Mouse (Mus musculus) lung, postnatal 0 days (tissue): ENCODE measurements around the gene Coil. TPM values are rescaled to one million over a fixed set of nuclear protein-coding genes. Genes with fewer than 3 reads are reported as not detected.

Experiments used
- ATAC-seq: fragments of 200-750 bp; cut with Nextera tagmentation; 2 replicates; pipeline ENCODE4 v1.8.0; 2017; ENCODE audit warnings: moderate library complexity
- DNase-seq: peaks from one replicate; pipeline ENCODE4 v3.0.0-alpha.2; 2016; ENCODE audit warnings: low spot score
- H3K27ac ChIP-seq: fragments of 300-500 bp; sonication (generic); 2 replicates; pipeline ENCODE4 v1.5.1; 2014; ENCODE audit warnings: antibody characterized with exemption, mild to moderate bottlenecking, low read length, mixed read lengths
- H3K27me3 ChIP-seq: fragments of 300-500 bp; sonication (generic); replicated peaks from 2 replicates; pipeline ENCODE4 v1.6.1; 2014; ENCODE audit warnings: low read length, mixed read lengths; ENCODE audit not compliant: insufficient read depth
- H3K36me3 ChIP-seq: fragments of 300-500 bp; sonication (generic); 2 replicates; pipeline ENCODE4 v1.6.1; 2014; ENCODE audit warnings: low read length, mixed read lengths; ENCODE audit not compliant: insufficient read depth
- H3K4me1 ChIP-seq: fragments of 300-500 bp; sonication (generic); 2 replicates; pipeline ENCODE4 v1.6.1; 2014; ENCODE audit warnings: antibody characterized with exemption, low read depth, low read length, mixed read lengths; ENCODE audit not compliant: insufficient read depth
- H3K4me2 ChIP-seq: fragments of 300-500 bp; sonication (generic); replicated peaks from 2 replicates; pipeline ENCODE4 v1.6.1; 2014; ENCODE audit warnings: low read depth, mild to moderate bottlenecking, low read length, moderate library complexity, mixed read lengths
- H3K4me3 ChIP-seq: fragments of 300-500 bp; sonication (generic); 2 replicates; pipeline ENCODE4 v1.5.1; 2014; ENCODE audit warnings: low read depth, low read length
- H3K9ac ChIP-seq: fragments of 300-500 bp; sonication (generic); replicated peaks from 2 replicates; pipeline ENCODE4 v1.6.1; 2014; ENCODE audit warnings: low read depth, mild to moderate bottlenecking
- H3K9me3 ChIP-seq: fragments of 300-500 bp; sonication (generic); 2 replicates; pipeline ENCODE4 v1.6.1; 2016; ENCODE audit warnings: low read length, mixed read lengths
- CTCF ChIP-seq: IDR thresholded peaks from 2 replicates; pipeline ENCODE4 v1.5.1; 2016; ENCODE audit warnings: antibody characterized with exemption, mild to moderate bottlenecking
- EP300 ChIP-seq: IDR thresholded peaks from 2 replicates; pipeline ENCODE4 v1.6.1; 2016; ENCODE audit warnings: antibody characterized with exemption, mild to moderate bottlenecking, control low read depth
- WGBS: fragments of 180-500 bp; shearing (Covaris S2); extraction: QIAGEN DNeasy Blood & Tissue Kit; methylation state at CpG from one replicate; pipeline ENCODE4 v1.1.7; 2014; 5-methylcytosine and 5-hydroxymethylcytosine counted together
- polyA plus RNA-seq: library from polyadenylated mRNA; unstranded; fragments of >200 nt; fragmentation: Nextera tagmentation; extraction: Ambion mirVana; gene quantifications from 2 replicates; pipeline ENCODE4 v1.2.1, GENCODE M21; 2015

Gene Coil
- polyA plus RNA-seq, 1 experiment from 2014 or later: 5.6 TPM

- no peak overlapping the region for H3K27ac ChIP-seq
Measured at GRCm38 (mm10) chr11:89001569-89001968, 31.5 kb downstream of the Coil start.

DNA sequence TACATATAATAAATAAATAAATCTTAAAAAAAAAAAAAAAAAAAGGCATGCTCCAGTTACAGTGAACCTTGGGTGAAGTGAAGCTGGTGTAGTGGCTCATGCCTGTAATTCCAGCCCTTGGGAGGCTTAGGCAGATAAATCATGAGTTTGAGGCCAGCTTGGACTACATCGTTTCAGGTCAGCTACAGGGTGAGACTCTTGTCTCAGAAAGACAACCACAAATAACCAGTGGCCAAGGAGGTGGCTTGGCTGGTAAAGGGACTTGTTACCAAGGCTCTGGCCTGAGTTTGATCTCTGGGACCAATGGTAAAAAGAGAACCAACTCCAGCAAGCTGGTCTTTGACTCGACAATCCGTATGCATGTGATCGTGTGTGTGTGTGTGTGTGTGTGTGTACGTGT is 32.0 kb downstream of the Coil start:
- no peak for TF ChIP-seq CTCF
- no peak for TF ChIP-seq EP300
- no peak for DNase-seq
- WGBS: 79% methylated on average over 5 of the region's 5 CpGs
- Histone ChIP-seq H3K9me3 (no peaks in the 10 kb centered on the region), H3K27ac (no peak overlapping the region), H3K4me3 (peak overlapping the region; percentile 23), H3K4me2 (peak overlapping the region; percentile 87), H3K36me3 (0 out of 2 replicates have a peak, but pooled peaks cover 11% of the 10 kb centered on the region), H3K4me1 (peaks cover 16% of the 10 kb centered on the region; the same call in 1 of the 2 replicates), H3K9ac (0 out of 2 replicates have a peak overlapping the region, but pooled peaks have one; percentile 1), H3K27me3 (no peaks in the 10 kb centered on the region)
- no peak for ATAC-seq

More at GRCm38 (mm10) chr11:89001569-89001968, 31.5 kb downstream of the Coil start:
- no peak for DNase-seq
- no peaks in the 10 kb centered on the region for H3K9me3 ChIP-seq
- H3K36me3 ChIP-seq: 0 out of 2 replicates have a peak, but pooled peaks cover 9% of the 10 kb centered on the region
- H3K4me2 ChIP-seq: peak overlapping the region; percentile 87
- peak overlapping the region; percentile 86 for H3K4me3 ChIP-seq
- no peak for TF ChIP-seq CTCF
- no peak for TF ChIP-seq EP300
- 84% methylated on average over 7 of the region's 7 CpGs for WGBS
- no peak for ATAC-seq
- peaks cover 16% of the 10 kb centered on the region; the same call in 1 of the 2 replicates for H3K4me1 ChIP-seq
- 0 out of 2 replicates have a peak overlapping the region, but pooled peaks have one; percentile 4 for H3K9ac ChIP-seq
- H3K27me3 ChIP-seq: no peaks in the 10 kb centered on the region

DNA sequence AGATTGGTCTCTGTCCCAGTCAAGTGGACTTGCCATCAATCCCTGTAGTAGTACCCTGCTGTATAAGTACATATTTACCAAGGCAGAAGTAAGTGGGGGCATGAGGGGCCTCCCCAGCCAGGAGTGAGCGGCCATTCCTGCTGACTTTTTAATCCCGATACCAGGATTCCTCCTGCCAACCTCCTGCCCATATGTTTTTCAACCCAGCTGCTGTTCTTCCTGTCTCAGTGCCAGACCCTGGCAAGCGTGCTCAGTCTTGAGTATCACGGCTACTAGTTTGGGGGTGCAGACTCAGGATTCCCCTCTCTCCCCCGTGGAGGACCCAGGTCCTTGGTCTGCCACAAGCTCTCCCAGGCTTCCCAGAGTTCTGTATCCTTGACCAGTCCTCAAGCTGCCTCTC is 32.6 kb downstream of the Coil start:
- Histone ChIP-seq H3K9ac (peak overlapping the region; percentile 1; the same call in 1 of the 2 replicates), H3K27ac (peak overlapping the region; percentile 43), H3K4me3 (peak overlapping the region; percentile 23), H3K36me3 (0 out of 2 replicates have a peak, but pooled peaks cover 13% of the 10 kb centered on the region), H3K27me3 (no peaks in the 10 kb centered on the region), H3K9me3 (no peaks in the 10 kb centered on the region), H3K4me2 (peak overlapping the region; percentile 87), H3K4me1 (peaks cover 16% of the 10 kb centered on the region; the same call in 1 of the 2 replicates)
- ATAC-seq (no peak), DNase-seq (no peak)
- TF ChIP-seq CTCF (no peak), EP300 (no peak)
- WGBS: 23% methylated on average over 5 of the region's 5 CpGs

DNA sequence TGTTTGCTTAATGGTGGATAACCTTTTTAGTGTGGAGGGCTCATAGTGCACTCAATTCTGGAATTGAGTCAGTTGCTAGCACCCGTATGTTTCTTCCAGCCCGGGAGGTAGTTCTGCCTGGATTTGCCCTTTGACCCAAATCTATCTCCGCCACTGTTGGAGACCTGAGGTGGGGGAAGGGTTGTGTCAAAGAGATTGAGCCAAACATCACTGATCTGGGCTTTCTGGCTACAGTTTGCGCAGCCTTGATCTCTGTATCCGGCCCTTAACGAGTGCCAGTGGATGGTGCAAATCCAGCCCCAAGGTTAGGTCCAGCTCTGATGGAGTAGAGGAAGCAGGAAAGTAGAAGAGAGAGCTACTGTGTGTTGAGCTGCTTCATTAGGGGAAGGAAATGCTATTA is 33.0 kb downstream of the Coil start:
- peak overlapping the region; percentile 87 for H3K4me2 ChIP-seq
- H3K4me1 ChIP-seq: peaks cover 16% of the 10 kb centered on the region; the same call in 1 of the 2 replicates
- peak overlapping the region; percentile 43 for H3K27ac ChIP-seq
- H3K9me3 ChIP-seq: no peaks in the 10 kb centered on the region
- no peak overlapping the region for H3K9ac ChIP-seq
- no peaks in the 10 kb centered on the region for H3K27me3 ChIP-seq
- TF ChIP-seq CTCF (no peak), EP300 (no peak)
- 0 out of 2 replicates have a peak, but pooled peaks cover 13% of the 10 kb centered on the region for H3K36me3 ChIP-seq
- ATAC-seq (no peak), DNase-seq (no peak)
- H3K4me3 ChIP-seq: peak overlapping the region; percentile 23
- WGBS: 17% methylated on average over 6 of the region's 6 CpGs

DNA sequence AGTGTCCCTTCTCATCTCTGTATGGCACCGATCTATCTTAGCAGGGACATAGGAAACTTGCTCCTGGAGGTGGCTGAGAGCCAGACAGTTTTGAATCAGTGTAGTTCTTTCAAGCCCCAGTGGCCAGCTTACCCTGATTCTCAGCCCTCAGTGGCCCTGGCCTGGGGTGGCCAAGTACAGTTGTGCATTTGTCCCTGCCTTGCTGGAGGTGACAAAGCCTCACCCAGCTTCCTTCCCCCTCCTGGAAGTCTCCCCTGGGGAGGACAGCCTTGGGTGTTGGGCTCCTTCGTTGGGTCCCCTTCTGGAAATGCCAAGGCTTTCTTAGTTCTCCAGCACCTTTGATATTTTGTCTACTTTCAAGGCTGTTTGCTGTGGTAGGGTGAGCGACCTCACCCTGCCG is 33.7 kb downstream of the Coil start:
- H3K9me3 ChIP-seq: no peaks in the 10 kb centered on the region
- peaks cover 16% of the 10 kb centered on the region; the same call in 1 of the 2 replicates for H3K4me1 ChIP-seq
- peak overlapping the region; percentile 87 for H3K4me2 ChIP-seq
- ATAC-seq: no peak
- DNase-seq: no peak
- H3K36me3 ChIP-seq: 0 out of 2 replicates have a peak, but pooled peaks cover 16% of the 10 kb centered on the region
- H3K27me3 ChIP-seq: no peaks in the 10 kb centered on the region
- no peak for TF ChIP-seq EP300
- TF ChIP-seq CTCF: no peak
- H3K9ac ChIP-seq: no peak overlapping the region
- no peak overlapping the region for H3K27ac ChIP-seq
- no peak overlapping the region for H3K4me3 ChIP-seq
- WGBS: 40% methylated on average over 4 of the region's 4 CpGs

- Histone ChIP-seq H3K27me3 (no peaks in the 10 kb centered on the region), H3K36me3 (peaks cover 27% of the 10 kb centered on the region; the same call in 1 of the 2 replicates), H3K4me1 (peaks cover 14% of the 10 kb centered on the region; the same call in 1 of the 2 replicates), H3K27ac (no peak overlapping the region), H3K4me3 (no peak overlapping the region), H3K9me3 (no peaks in the 10 kb centered on the region), H3K9ac (no peak overlapping the region), H3K4me2 (no peak overlapping the region)
- WGBS: 55% methylated on average over 5 of the region's 5 CpGs
- TF ChIP-seq CTCF (no peak), EP300 (no peak)
- DNase-seq: no peak
- no peak for ATAC-seq
Measured at GRCm38 (mm10) chr11:89005473-89005872, 35.4 kb downstream of the Coil start.
